Mouse (Mus musculus) cerebellum, postnatal 14 days (tissue): ENCODE measurements around the gene Lrrc8a.
A peak's percentile ranks its signal among the peaks of the same experiment; 100 is the strongest.

ENCODE experiments used
- DNase-seq, 2 experiments: peaks; one replicate each; pipeline ENCODE4 v3.0.0; 2021; ENCODE audit warnings: mixed read lengths in 2 of 2

Gene Lrrc8a

DNA sequence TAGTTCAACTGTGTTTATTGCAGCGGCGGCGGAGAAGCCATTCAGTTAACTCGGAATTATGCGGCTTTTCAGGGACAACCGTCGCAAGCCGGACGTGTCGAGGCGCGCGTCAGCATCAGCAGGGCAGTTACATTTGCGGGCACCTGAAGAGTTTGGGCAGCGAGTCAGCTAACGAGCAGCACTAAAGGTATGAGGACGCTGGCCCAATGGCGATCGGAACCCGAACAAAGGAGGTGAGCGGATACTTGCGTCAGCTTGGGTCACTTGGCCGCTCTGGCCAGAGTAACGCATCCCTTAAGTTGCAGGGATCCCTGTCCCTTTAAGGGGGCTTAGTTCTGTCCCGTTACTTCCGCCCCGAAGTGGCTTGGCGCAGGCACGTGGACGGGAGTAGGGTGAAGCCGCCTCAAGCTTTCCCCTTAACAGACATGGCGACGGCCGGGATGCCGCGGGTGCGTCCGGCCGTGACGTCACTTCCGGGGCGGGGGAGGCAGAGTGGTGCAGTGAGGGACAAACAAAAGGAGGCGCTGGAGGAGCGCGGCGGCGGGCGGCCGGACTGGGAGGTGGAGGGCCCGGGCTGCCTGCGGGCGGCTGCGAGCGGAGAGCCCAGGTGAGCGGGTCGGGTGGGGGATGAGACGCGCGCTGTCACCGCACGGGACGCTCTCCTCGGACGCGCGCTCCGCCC lies at the start of gene Lrrc8a:
TSS of gene Lrrc8a (plus strand) at position 517 of the 682 bp plus-strand sequence.
- DNase-seq: peak; percentile 100

DNA sequence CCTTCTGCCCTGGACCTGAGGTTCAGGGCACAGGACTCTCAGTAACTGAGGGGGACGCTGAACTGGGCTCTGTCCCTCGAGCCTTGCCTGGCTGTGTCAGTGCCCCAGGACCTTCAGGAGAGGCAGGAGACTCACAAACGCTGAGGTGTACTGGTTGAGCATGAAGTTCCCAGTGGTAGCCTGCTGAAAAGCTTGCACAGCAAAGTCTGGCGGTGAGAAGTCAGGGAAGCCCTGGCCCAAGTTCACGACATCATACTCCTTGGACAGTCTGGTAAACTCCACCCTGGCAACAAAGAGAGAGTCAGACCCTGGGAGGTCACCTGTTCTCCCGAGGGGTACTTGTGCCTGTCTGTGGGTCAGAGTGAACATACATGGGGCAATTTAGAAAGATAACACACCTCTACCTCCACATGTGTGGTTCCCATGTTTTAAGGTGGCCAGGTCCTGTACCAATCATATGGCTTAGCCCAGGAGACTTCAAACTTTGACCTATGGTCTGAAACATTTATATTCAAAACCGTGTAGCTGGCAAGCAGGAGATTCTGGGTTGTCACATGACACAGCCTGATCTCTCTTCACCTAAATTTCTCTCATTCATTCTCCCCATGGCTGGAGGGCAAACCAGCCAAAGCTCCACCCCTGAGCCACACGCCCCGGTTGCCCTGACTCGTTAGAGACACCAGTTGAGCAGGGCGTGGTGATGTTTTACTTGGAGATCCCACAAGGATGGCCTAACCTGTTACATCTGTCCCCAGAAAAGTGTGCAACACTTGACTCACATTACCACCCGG lies 45.5 kb upstream of the Lrrc8a start:
- DNase-seq: no peak

DNA sequence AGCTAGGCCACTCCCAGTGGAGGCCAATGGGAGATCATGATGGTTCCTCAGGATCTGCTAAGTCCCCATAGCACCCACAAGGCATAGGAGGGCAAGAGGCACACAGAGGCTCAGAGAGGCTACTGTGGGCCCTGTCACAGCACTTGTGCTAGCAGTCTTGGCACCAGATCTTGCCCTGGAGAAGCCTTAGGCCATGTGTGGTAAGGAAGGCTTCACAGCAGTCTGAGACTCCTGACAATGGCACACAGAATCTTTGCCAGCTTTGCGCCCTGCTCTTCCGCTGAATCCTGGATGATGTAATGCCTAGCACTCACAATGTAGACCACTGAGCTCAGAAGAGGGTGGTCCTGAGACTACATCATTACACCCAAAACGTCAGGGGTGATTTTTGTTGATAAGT lies 42.9 kb upstream of the Lrrc8a start:
- DNase-seq: no peak

DNA sequence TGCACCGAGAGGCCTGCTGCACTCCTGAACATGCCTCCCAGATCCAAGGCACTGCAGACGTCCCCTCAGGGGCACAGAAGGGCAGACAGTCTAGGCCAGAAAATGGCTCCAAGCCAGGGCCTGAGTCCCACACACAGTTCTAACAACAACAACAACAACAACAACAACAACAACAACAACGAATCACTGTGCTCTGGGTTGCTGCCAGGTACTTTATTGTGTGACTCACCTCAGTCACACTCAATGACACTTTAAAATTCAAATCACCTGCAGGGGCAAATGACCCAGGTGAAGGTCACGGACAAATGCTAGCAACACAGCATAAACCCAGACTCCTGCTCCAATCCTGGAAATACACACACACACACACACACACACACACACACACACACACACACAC lies 39.5 kb upstream of the Lrrc8a start:
- no peak for DNase-seq

DNA sequence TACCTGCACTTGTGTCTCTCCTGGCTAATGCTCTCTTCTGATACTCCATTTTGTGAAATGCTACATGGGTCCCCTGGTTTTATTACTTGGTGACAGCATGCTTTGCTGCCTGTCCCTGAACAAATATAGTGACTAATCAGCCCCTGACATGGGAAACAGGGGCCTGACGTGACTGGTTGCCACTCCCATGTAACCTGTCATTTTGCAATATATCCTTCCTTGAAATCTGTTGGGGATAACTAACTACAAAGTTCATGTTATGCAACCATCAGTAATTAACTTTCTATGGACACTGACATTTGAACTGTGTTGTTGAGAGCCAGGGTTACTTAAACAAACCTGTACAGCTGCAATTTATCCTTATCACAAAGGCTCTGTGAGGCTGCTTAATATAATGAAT lies 37.5 kb upstream of the Lrrc8a start:
- DNase-seq: no peak

DNA sequence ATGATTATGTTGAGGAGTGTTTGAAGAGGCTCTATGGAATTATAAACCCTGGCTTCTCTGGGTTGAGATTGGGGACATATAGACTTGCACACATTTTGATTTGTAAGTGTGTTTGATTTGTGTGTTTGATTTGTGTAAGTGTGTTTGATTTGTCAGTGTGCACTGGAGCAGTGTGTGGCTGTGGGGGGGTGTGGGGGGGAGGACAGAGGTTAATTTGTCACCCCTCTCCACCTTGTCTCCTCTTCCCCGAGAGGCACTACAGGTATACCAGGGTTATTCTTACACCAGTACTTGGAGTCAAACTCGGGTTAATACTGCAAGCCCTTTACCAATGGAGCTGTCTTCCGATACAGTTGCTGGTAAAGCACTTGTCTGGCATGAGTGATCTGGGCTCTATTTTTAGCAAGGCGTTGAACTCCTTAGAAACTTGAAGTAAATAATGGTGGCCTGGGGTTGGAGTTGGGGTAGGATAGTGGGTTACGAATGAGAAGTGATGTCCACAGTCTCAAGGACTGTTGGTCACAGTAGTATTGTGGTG lies 37.1 kb upstream of the Lrrc8a start:
- no peak for DNase-seq

DNA sequence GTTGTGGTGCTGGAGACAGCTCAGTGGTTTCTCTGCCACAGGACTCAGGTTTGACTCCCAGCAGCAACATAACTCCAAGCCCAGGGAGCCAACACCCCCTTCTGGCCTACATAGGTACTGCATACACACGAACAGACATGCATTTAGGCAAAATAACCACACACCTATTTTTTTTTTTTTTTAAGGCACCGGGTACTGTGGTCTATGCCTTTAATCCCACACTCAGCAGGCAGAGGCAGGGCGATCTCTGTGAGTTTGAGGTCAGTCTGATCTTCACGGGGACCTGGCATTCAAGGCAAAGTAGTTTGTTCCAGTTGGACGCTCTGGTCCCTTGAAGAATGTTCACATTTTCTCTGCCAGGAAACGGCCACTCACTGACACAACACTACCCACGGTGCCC lies 34.1 kb upstream of the Lrrc8a start:
- DNase-seq: peak; percentile 31 to 61

DNA sequence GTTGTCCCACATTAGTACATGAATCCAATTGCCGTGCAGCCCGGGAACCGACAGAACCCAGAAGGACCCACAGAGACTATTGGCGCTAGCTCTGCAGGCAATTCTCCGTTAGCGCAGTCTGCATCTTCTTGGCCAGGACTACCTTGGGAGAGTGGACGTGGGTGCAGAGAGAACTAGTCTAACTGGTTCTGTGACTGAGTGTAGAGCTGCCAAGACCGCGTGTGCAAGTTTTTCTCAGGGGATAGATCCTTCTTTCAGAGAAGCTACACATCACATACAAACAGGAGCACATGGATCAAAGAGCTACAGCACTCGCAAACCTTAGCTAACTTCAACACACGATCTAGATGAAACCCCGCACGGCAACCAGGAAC lies 32.3 kb upstream of the Lrrc8a start:
- peak in 1 of 2 experiments; percentile 37 for DNase-seq

DNA sequence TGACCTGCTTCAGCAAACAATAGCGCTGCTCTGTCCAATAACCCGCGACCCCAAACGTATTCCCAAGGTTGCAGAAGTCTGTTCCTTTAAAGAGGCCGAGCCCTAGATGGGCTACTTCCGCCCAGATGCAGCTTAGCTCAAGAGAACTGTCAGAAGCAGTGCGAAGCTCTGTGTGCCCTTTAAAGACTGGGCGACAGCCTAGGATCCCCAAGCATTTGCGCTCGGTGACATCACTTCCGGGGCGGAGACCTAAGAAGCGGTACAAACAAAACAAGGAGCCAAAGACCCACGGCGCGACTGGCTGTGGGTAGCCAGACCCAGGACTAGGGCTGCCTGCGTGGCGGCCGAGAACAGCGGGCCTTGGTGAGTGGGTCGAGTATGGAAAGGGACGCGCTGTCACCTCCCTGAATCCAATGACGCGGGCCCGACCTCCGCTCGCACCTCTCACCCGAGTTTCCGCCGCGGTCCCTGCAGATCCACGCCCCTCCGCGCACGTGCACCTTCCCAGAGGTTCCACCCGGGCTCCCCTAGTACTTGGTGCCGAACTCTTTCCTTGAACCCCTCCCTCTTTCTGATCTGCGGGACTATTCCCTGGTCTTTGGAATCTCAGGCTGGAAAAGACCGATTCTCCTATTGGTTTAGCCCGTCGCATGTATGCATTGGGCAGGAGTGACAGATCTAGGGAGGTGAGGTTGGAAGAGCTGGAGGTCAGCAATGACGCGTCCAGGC lies 31.7 kb upstream of the Lrrc8a start, which contains the start of gene Kyat1:
TSS of gene Kyat1 (minus strand) at position 219 of the 729 bp plus-strand sequence.
- DNase-seq: peak; percentile 93 to 96

DNA sequence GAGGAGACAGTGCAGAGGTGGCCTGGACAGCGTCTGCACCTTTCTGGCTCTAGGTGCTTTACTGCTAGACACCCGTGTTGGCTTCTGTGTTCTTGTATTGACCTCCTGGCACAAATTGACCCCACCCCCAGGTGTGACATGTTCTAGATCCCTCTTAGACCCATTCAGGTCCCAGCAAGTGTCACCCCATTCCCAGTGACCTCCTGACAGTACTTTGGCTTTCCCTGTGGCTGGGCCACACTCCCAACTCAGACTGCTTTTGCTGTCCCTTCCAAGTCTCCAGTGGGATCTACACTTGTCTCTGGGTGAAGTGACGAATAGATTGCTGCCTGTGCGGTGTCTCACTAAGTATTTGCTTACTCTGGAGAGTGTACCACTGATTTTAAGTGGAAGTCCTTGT lies 30.1 kb upstream of the Lrrc8a start:
- DNase-seq: no peak

DNA sequence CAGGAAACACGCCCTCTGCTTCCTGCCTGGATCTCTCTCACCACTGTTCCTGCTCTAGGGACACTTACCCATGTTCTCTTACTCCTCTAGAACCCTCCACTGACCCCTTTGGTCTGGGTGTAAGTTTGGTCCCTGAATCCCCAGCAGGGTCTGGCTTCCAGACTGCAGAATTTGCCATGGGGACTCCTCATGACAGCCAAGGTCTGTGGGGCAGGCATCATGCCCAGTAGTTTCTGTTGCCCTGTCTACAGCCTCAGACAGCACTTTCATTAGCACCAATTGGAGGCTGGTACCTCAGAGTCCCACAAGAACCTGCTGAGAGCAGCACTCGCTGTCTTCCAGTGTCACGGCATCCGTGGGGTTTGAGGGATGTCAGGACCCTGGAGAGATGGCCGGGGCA lies 29.6 kb upstream of the Lrrc8a start:
- no peak for DNase-seq

DNA sequence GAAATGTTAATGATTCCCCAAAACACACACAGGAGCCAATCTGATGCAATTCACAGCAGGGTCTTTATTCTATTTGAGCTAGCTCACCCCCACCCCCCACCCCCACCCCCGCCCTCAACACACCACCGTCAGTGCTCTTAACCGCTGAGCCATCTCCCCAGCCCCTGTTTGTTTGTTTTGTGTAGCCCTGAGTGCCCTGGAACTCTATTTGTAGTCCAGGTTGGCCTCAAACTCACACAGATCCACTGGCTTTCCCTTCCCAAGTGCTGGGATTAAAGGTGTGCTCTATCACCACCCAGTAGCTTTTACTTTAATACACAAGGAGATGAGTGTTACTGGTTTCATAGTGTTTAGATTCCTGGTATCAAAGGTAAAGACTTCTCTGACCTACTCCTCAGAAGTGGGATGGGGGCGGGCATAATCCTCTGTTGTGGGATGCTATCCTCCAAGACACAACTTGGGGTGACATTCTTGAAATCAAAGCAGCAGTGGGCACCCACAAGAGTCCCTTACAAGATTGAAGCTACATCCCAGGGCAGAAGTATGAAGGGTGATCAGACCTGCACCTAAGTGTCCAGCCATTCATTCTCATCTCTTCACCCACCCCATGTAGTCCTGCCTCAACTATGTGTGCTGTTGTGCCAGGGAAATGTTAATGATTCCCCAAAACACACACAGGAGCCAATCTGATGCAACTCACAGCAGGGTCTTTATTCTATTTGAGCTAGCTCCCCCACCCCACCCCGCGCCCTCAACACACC lies 25.9 kb upstream of the Lrrc8a start:
- DNase-seq: no peak

DNA sequence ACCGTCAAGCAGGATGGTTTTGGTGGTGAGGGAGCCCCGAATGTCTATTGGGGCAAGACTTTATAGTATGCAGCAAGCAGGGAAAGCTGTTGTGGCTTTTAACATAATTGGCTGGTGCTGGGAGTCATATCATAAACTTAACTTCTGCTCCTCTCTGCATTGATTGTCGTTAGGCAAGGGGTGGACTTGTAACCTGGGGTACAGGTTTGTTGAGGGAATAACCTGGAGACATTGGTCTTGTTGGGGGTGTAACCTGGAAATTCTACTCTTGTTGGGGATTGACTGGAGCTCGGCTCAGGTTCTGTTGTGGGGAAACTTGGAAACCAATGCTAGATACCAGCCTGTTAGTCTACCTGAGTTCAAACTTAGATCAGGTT lies 25.4 kb upstream of the Lrrc8a start:
- no peak for DNase-seq

DNA sequence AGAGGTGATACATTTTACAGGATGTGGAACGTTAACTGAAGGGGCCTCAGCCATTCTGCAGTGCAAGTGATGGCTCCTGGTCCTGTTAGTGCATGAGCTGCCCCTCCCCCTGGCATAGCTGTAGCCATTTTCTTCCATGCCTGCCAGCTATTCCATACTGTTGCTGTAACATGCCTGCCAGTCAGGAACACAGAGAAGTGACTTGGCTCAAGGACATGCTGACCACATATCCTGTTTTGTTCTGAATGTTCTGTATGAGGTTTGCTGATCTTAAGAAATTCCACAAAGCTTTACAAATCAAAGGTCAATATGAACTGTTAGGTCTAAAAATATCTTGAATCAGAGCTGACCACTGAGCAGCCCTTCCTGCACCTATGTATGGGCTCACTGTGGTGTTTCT lies 24.6 kb upstream of the Lrrc8a start:
- no peak for DNase-seq

DNA sequence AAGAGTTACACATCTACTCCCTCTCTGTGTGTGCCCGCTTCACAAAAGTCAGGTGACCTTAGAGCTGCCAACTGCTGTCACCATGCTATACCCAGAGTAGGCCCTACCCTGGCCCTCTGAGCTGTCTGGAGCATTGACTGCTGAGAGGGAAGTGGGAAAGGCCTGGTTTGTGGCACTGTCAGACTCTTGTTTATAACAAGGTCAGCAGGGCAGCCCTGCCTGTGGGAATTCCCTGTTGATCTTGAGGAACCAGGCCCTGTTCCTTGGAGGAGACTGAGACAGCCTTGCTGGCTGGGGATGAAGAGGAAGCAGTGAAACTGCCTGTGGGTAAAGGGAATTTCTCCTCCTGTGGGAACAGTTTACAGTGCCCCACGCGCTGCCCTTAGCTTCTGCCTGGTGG lies 22.8 kb upstream of the Lrrc8a start:
- no peak for DNase-seq

DNA sequence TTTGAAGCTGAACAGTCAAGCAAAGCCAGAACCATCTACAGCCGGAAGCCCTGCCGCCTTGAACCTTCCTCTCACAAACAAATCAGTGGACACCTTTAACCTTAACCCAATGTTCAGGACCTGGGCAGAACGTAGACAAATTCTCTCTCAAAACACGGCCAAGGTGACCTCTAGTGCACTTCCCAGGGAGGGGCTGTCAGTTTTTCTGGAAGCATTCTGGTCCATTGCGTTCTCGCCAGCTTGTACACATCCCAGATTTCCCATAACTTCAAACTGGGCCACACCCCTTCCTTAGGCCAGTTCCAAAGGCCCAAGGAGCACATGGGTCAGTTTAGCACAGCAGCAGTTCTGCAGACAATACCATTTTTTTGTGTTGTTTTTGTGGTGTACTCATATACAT lies 22.0 kb upstream of the Lrrc8a start:
- DNase-seq: no peak

DNA sequence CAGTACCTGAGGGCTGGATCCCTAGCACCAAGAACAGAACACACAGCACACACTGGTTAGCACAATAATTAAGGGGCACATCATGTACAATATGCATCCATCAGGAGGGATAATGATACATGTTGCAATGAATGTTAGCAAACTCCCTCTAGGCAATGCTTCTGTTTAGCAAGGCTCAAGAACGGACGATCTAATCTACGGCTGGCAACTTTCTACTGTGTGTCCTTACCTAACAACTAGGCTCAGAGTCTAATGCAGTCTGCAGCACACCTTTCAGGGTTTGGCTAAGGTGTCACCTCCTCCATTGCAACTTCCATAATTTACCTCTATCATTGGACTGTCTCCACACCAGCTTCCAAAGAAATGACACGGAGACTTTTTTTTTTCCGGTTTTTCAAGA lies 21.2 kb upstream of the Lrrc8a start:
- DNase-seq: no peak

DNA sequence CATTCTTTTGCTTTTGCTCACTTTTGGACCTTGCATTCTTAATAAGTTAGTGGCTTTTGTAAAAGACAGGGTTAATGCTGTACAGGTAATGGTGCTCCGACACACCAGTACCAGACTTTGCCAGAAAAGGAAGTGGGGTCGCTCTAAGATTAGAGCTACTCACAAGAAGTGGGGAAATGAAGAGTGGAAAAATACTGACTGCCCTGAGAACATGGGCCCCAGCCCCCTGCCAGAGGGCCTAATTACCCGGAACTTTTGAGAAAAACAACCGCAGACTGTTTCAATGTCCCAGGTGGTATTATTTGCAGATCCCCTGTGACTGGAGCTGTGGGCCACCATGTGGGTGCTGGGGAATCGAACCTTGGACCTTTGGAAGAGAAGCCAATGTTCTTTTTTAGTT lies 1.9 kb upstream of the Lrrc8a start:
- no peak for DNase-seq

DNA sequence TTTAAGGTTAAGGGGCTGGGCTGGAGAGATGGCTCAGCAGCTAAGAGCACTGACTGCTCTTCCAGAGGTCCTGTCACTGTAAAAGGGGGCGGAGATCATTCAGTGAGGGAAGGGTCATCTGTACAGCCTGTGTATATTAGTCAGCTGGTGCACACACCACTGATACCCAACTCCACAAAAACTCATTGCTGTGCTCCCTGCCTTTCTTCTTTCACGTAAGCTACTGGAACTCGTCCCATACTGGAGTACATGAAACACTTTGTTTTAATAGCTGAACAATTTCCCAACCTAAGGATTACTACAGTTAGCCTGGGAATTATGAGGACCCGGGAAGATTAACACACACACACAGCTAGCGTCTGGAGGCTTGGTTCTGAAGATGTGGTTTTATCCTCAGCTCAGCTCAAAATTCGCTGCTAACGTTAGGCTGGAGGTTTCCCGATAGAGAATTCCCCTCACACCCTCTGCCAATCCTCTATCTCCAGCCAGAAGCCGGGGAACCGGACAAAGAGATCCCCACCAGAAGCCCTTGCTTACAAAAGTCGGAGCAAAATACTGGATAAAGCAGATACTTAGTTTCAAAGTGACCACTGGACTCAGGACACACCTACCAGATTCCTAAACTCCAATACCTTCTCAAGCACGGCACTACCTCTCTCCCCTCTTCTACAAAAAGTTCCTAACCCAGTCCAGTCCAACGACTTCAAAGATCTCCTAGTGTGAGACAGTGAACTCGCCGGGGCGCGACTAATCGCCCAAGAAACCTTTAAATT lies 903 bp upstream of the Lrrc8a start:
- DNase-seq: no peak

DNA sequence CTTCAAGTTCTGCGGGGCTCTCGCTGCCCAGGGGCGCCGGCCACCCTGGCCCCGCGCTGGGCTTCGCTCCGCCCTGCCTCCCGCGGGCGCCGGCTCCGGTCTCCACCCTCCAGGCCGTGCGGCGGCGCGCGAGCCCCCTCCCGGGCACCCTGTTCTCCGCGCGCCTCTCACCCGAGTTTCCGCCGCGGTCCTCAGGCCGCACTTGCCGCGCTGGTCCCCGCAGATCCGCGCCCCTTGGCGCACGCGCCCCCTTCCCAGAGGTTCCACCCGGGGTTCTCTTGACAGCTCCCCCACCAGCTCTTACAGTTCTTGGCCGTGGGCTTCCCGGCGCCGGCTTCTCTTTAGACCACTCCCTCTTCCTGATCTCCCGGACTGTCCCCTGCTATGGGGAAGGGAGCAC lies 366 bp downstream of the Lrrc8a start:
- peak in 1 of 2 experiments; percentile 70 for DNase-seq

DNA sequence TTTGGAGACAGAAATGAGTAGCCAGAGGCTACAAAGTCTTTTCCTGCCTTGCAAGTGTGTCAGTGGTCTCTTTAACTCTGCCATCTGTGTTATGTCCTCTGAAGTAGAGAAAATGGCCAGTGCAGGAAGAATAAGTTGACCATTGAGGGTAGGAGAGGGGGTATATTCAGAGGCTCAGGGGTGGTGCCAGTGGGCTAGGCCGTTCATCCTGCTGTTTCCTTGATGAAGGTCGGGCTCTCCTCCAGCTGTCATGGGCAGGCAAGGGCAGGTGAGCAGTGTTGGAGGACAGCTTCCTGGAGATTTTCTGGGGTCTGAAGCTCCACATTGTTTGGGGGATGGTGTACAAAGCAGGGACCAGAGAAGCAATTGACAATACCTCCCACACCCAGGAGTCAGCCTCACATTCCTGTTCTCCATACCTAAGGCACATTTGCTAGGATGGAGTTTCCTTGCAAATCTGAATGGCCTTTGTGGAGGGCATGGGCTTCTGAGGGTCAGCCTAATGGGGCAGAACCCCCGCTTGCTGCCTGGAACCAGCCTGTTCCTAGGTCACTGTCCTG lies 1.5 kb downstream of the Lrrc8a start:
- no peak for DNase-seq

DNA sequence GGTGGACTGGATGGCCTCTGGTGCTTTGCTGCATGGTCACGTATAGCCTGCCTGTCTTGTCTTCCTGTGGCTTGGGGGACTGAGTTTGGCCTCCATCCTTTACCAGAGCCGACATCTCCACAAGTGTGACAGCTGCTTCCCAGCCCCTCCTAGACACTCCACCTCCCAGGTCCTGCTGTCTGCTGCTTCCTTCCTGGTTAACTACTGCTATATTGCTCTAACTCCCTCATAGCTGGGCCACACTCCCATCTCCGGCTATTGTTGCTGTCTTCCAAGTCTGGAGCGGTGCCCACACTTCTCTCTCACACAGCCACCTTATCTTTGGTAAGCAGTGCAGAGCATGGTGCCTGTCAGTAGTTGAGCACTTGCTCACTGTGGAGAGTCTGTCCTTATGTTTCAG lies 2.3 kb downstream of the Lrrc8a start:
- DNase-seq: peak in 1 of 2 experiments; percentile 32
